Mouse (Mus musculus) layer of hippocampus, adult 2 months (tissue): ENCODE measurements around the gene Rora. TPM values are rescaled to one million over a fixed set of nuclear protein-coding genes. Genes with fewer than 3 reads are reported as not detected.

Experiments used
- DNase-seq, 2 experiments: peaks; one replicate each; pipeline ENCODE4 v3.0.0; 2022; ENCODE audit warnings: low spot score in 2 of 2
- H3K27ac ChIP-seq: fragments of 200-600 bp; 2 replicates; pipeline ENCODE4 v1.8.1; 2022
- H3K4me3 ChIP-seq: fragments of 200-600 bp; 2 replicates; pipeline ENCODE4 v1.8.1; 2022; ENCODE audit warnings: mild to moderate bottlenecking
- CTCF ChIP-seq: fragments of 200-600 bp; conservative IDR thresholded peaks from 2 replicates; pipeline ENCODE4 v1.8.1; 2022; ENCODE audit warnings: antibody characterized with exemption, mild to moderate bottlenecking, moderate library complexity
- total RNA-seq, 2 experiments: library from RNA; stranded (reverse); gene quantifications; 2 replicates each; pipeline ENCODE4 v1.2.3; 2021

The Rora gene
- total RNA-seq, 2 experiments from 2014 or later, result 32.0 to 35.6 TPM

GRCm38 (mm10) chr9:69357834-69358233, 704.2 kb downstream of the Rora start:
- no peak overlapping the region for H3K27ac ChIP-seq
- peak; percentile 97 for TF ChIP-seq CTCF
- DNase-seq, result peak; percentile 51 to 66
- no peak overlapping the region for H3K4me3 ChIP-seq

GRCm38 (mm10) chr9:69358797-69359196, 705.2 kb downstream of the Rora start:
- no peak for DNase-seq
- no peak for TF ChIP-seq CTCF
- no peak overlapping the region for H3K27ac ChIP-seq
- no peak overlapping the region for H3K4me3 ChIP-seq

GRCm38 (mm10) chr9:69361951-69362445, 708.4 kb downstream of the Rora start:
- no peak for DNase-seq
- Histone ChIP-seq H3K27ac (no peak overlapping the region), H3K4me3 (no peak overlapping the region)
- TF ChIP-seq CTCF, result no peak

GRCm38 (mm10) chr9:69362766-69363165, 709.2 kb downstream of the Rora start:
- no peak for TF ChIP-seq CTCF
- Histone ChIP-seq H3K27ac (no peak overlapping the region), H3K4me3 (no peak overlapping the region)
- no peak for DNase-seq

DNA sequence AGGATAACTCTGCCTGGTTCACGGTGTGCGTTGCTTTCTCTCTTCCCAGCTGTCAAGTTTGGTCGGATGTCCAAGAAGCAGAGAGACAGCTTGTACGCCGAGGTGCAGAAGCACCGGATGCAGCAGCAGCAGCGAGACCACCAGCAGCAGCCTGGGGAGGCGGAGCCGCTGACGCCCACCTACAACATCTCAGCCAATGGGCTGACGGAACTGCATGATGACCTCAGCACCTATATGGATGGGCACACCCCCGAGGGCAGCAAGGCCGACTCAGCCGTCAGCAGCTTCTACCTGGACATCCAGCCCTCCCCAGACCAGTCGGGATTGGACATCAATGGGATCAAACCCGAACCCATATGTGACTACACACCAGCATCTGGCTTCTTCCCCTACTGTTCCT, 710.5 kb downstream of the Rora start:
- no peak for DNase-seq
- TF ChIP-seq CTCF, result no peak
- Histone ChIP-seq H3K27ac (no peak overlapping the region), H3K4me3 (no peak overlapping the region)

DNA sequence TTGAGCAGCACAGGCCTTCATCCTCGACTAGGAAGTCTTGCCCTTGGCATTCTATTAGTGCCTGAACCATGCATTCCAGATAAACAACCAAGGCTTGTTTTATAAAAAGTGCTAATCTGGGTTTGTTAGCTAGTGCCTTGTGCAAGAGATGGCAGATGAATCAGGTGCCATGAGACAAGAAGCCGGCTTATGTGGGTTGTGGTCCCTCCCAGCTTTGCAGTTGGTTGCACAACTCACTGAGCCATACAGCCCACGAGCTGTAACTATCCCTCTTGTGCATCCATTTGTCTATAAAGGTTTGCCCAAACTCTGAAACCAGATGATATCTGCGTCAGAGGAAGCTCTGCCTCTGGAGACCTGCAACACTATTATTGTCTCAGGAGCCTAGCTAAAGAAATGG, 713.5 kb downstream of the Rora start:
- no peak for TF ChIP-seq CTCF
- H3K27ac ChIP-seq, result no peak overlapping the region
- no peak overlapping the region for H3K4me3 ChIP-seq
- no peak for DNase-seq

DNA sequence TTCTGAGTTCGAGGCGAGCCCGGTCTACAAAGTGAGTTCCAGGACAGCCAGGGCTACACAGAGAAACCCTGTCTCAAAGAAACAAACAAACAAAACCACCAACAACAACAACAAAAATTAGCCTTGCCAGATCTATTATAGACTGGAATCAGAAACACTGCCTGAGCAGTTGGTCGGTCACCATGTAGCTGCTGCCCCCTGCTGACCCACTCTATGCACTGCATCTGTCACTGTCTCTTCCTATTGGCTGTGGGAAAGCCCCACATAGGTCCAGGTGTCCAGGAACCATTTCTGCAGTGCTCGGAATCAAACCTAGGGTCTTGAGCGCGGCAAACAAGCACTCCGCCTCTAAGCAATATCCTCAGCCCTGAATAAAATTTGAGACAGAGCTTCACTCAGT, 714.5 kb downstream of the Rora start:
- Histone ChIP-seq H3K4me3 (no peak overlapping the region), H3K27ac (no peak overlapping the region)
- DNase-seq, result peak; percentile 50 to 73
- TF ChIP-seq CTCF, result peak; percentile 91

- no peak for TF ChIP-seq CTCF
- no peak overlapping the region for H3K4me3 ChIP-seq
- no peak overlapping the region for H3K27ac ChIP-seq
- DNase-seq, result no peak
Measured at GRCm38 (mm10) chr9:69371046-69371724, 717.6 kb downstream of the Rora start.

DNA sequence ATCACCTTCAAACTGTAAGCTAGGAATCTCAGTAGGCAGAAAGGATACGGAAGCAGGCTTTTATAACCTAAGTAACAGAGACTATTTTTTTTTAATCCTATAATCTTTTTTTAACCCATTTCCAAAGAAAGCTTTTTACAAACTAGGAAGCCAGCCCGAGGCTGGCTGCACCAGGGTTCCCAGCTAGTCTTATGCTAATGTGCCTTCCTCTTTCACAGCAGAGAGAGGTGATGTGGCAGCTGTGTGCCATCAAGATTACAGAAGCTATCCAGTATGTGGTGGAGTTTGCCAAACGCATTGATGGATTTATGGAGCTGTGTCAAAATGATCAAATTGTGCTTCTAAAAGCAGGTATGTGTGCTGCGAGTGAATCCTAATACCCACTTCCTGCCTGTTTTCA, 719.3 kb downstream of the Rora start:
- no peak for TF ChIP-seq CTCF
- Histone ChIP-seq H3K27ac (no peak overlapping the region), H3K4me3 (no peak overlapping the region)
- DNase-seq, result no peak

DNA sequence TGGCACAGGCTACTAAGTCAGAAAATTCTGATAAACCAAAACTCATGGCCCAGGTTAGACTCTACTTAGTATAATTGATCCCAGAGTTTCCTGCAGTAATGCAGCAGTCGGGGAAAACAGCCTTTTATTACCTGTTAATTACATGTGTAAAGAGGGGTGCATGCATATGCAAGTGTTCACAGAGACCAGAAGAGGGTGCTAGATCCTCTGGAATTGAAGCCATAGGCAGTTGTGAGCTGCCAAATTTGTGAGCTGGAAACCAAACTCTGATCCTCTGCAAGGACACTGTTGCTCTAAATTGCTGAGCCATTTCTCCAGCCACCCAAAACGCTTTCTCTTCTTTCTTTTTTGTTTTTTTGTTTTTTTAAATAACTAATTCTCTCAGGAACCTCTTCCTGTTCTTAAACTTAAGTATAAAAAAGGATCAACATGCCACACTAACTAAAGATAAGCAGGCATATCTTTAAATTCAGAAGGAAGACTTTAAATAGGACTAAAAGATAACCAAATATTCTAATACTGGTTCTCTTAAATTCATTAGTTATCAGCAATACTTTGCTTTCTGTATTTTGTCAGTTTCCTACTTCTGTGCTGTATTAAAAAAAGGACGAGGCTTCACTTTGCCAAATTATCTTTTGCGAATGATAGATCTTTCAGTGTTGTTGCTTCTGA, 723.5 kb downstream of the Rora start:
- TF ChIP-seq CTCF, result peak; percentile 49
- Histone ChIP-seq H3K27ac (no peak overlapping the region), H3K4me3 (no peak overlapping the region)
- DNase-seq, result no peak

GRCm38 (mm10) chr9:69377654-69378045, 724.1 kb downstream of the Rora start:
- Histone ChIP-seq H3K4me3 (no peak overlapping the region), H3K27ac (no peak overlapping the region)
- DNase-seq, result no peak
- no peak for TF ChIP-seq CTCF

- Histone ChIP-seq H3K4me3 (no peak overlapping the region), H3K27ac (no peak overlapping the region)
- DNase-seq, result no peak
- TF ChIP-seq CTCF, result no peak
Measured at GRCm38 (mm10) chr9:69380546-69380945, 727.0 kb downstream of the Rora start.

- H3K4me3 ChIP-seq, result no peak overlapping the region
- no peak overlapping the region for H3K27ac ChIP-seq
- DNase-seq, result no peak
- no peak for TF ChIP-seq CTCF
Measured at GRCm38 (mm10) chr9:69381741-69382140, 728.2 kb downstream of the Rora start.

DNA sequence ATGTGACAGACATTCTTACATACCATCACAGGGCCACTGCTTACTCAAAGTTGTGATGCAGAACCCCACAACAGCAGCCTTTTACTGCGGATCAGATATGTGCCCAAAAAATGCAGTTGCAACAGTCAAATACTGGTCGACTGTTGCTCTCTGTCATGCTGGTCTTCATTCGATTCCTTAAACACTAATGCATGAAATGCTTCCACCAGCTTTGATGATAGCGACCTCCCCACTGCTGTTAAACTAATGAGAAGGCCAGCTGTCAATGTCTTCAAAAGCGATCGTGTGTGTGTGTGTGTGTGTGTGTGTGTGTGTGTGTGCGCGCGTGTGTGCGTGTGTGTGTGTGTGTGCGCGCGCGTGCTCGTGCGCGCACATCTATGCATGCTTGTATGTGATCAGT, 730.9 kb downstream of the Rora start:
- no peak for DNase-seq
- Histone ChIP-seq H3K27ac (no peak overlapping the region), H3K4me3 (no peak overlapping the region)
- TF ChIP-seq CTCF, result no peak
